Mouse (Mus musculus) cortical plate, adult 2 months (tissue): ENCODE results near the gene Cyth3.

Experiments used
- CTCF ChIP-seq: fragments of 200-500 bp; IDR thresholded peaks from 2 replicates; pipeline ENCODE4 v1.5.1; 2011; ENCODE audit warnings: mild to moderate bottlenecking, control low read depth, low read length; ENCODE audit not compliant: insufficient read depth; ENCODE audit errors: extremely low read depth
- POLR2A ChIP-seq: fragments of 200-500 bp; IDR thresholded peaks from 2 replicates; pipeline ENCODE4 v1.6.1; 2011; ENCODE audit warnings: mild to moderate bottlenecking, low read length, control low read depth; ENCODE audit not compliant: insufficient read depth; ENCODE audit errors: extremely low read depth

DNA sequence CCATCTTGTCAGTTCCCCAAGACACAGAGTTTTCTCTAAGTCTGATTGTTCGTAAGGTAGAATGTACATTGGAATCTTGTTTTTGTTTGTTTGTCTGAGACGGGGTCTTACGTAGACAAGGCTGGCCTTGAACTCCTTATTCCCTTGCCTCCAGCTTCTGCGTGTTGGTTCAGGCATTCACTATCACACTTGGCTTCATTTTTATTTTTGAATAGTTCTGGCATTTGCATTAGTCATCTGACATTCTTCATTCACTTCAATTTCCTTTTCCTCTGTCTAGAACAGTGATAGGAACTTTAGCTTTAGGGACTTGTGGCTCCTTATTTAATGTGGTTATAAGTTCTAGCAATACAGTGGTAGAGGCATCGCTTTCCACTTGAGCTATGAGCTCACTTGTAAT, 31.2 kb downstream of the Cyth3 start:
- TF ChIP-seq CTCF: no peak
- no peak for TF ChIP-seq POLR2A
